Mouse (Mus musculus) stomach, postnatal 0 days (tissue): ENCODE results near the gene Col27a1. TPM values are rescaled to one million over a fixed set of nuclear protein-coding genes. Genes with fewer than 3 reads are reported as not detected.

Experiments
- ATAC-seq: fragments of 200-750 bp; cut with Nextera tagmentation; 2 replicates; pipeline ENCODE4 v1.8.0; 2017; ENCODE audit not compliant: low FRiP score, low TSS enrichment
- DNase-seq: peaks from one replicate; pipeline ENCODE4 v3.0.0-alpha.2; 2016; ENCODE audit warnings: low spot score
- H3K27ac ChIP-seq: fragments of 300-500 bp; sonication (generic); replicated peaks from 2 replicates; pipeline ENCODE4 v1.5.1; 2014; ENCODE audit warnings: mild to moderate bottlenecking, control low read depth
- H3K27me3 ChIP-seq: fragments of 300-500 bp; sonication (generic); 2 replicates; pipeline ENCODE4 v1.6.1; 2014; ENCODE audit warnings: low read length; ENCODE audit not compliant: control insufficient read depth, insufficient read depth
- H3K36me3 ChIP-seq: fragments of 300-500 bp; sonication (generic); 2 replicates; pipeline ENCODE4 v1.6.1; 2014; ENCODE audit warnings: low read length, mixed read lengths; ENCODE audit not compliant: control insufficient read depth, insufficient read depth
- H3K4me1 ChIP-seq: fragments of 300-500 bp; sonication (generic); replicated peaks from 2 replicates; pipeline ENCODE4 v1.6.1; 2014; ENCODE audit warnings: antibody characterized with exemption; ENCODE audit not compliant: control insufficient read depth, insufficient read depth
- H3K4me2 ChIP-seq: fragments of 300-500 bp; sonication (generic); replicated peaks from 2 replicates; pipeline ENCODE4 v1.6.1; 2014; ENCODE audit warnings: low read depth, mild to moderate bottlenecking, control low read depth, moderate library complexity
- H3K4me3 ChIP-seq: fragments of 300-500 bp; sonication (generic); 2 replicates; pipeline ENCODE4 v1.5.1; 2014; ENCODE audit warnings: low read depth, low read length, control low read depth
- H3K9ac ChIP-seq: fragments of 300-500 bp; sonication (generic); 2 replicates; pipeline ENCODE4 v1.6.1; 2014; ENCODE audit warnings: mild to moderate bottlenecking, low read length, control low read depth, mixed read lengths
- H3K9me3 ChIP-seq: fragments of 300-500 bp; sonication (generic); 2 replicates; pipeline ENCODE4 v1.6.1; 2016; ENCODE audit warnings: low read length; ENCODE audit not compliant: control insufficient read depth
- CTCF ChIP-seq: IDR thresholded peaks from 2 replicates; pipeline ENCODE4 v1.5.1; 2016; ENCODE audit warnings: antibody characterized with exemption, low read depth, mild to moderate bottlenecking, moderate library complexity
- EP300 ChIP-seq: optimal IDR thresholded peaks from 2 replicates; pipeline ENCODE3; 2016; ENCODE audit warnings: antibody characterized with exemption
- WGBS: fragments of 180-500 bp; shearing (Covaris S2); extraction: QIAGEN DNeasy Blood & Tissue Kit; methylation state at CpG from one replicate; pipeline ENCODE4 v1.1.7; 2014; 5-methylcytosine and 5-hydroxymethylcytosine counted together
- polyA plus RNA-seq: library from polyadenylated mRNA; unstranded; fragments of >200 nt; fragmentation: Nextera tagmentation; extraction: Ambion mirVana; gene quantifications from 2 replicates; pipeline ENCODE4 v1.2.1, GENCODE M21; 2015

Gene Col27a1
- polyA plus RNA-seq, 1 experiment from 2014 or later, result 5.3 TPM

DNA sequence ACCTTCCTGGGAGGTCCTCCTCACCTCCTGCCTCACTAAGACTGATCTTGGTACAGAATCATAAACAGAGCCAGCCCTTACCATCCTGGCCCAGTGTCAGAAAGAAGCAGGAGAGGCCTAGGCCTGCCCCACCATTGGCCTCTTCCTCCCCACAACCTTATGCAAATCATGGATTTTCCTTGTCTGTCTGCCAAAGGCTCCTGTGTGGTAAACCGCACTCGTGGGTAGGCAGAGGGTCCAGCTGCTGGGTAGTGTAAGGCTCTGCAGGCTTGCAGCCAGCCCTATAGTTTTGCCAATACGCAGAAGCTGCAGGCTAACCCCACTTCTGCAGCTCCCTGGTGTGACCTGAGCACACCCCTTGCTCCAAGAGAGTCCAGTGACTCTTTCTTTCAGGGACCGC lies 88.8 kb downstream of the Col27a1 start:
- no peaks in the 10 kb centered on the region for H3K4me1 ChIP-seq
- ATAC-seq (no peak), DNase-seq (no peak)
- H3K27me3 ChIP-seq, result no peaks in the 10 kb centered on the region
- no peak overlapping the region for H3K27ac ChIP-seq
- no peak overlapping the region for H3K4me3 ChIP-seq
- H3K9me3 ChIP-seq, result no peaks in the 10 kb centered on the region
- H3K4me2 ChIP-seq, result no peak overlapping the region
- H3K9ac ChIP-seq, result no peak overlapping the region
- peaks cover 4% of the 10 kb centered on the region for H3K36me3 ChIP-seq
- 53% methylated on average over 4 of the region's 4 CpGs for WGBS
- no peak for TF ChIP-seq CTCF
- no peak for TF ChIP-seq EP300

DNA sequence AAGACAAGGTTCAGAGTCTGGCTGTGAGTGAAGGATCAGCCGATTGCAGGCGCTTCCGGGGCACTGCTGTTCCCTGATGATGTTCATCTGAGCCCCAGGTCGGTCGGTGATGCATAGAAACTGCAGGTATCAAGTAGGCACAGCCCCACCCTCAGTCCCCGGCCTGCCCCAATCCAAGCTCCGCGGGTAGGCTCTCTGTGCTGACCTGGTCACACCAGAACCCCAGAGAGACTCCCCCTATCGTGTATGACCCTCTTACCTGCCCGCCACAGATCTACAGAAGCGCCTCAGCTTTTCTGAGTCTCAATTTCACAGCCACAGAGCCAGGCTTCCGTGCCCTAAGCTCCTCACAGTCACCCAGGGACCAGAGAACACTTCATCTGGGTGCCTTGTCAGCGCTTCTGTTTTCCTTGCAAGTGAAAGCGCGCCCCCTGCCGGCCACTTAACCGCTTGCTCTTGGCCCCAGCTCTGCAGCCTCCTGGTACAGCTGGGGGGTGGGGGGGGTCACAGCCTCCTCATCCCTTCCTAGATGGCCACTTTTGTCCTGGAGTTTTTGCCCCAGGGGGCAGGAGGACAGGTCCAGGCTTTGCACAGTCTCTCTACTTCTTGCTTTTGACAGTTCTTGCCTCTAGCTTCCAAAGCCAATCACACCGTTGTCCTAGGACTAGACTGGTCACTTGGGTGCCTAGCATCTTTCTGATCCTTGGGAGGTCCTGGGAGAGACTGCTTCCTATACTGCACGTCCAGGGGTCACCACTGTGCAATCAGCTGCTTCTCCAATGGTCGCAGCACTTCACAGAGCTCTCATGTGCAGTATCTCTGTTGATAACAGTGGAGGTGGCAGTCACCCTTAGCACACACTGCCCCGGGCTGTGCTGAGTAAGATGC lies 93.6 kb downstream of the Col27a1 start:
- WGBS, result 34% methylated on average over 21 of the region's 21 CpGs
- Histone ChIP-seq H3K27me3 (no peaks in the 10 kb centered on the region), H3K9ac (no peak overlapping the region), H3K4me3 (no peak overlapping the region), H3K4me1 (no peaks in the 10 kb centered on the region), H3K27ac (no peak overlapping the region), H3K9me3 (no peaks in the 10 kb centered on the region), H3K36me3 (0 out of 2 replicates have a peak, but pooled peaks cover 2% of the 10 kb centered on the region), H3K4me2 (no peak overlapping the region)
- ATAC-seq (peak; percentile 64; the same call in 1 of the 2 replicates), DNase-seq (peak; percentile 91)
- peak; percentile 92 for TF ChIP-seq CTCF
- TF ChIP-seq EP300, result no peak

DNA sequence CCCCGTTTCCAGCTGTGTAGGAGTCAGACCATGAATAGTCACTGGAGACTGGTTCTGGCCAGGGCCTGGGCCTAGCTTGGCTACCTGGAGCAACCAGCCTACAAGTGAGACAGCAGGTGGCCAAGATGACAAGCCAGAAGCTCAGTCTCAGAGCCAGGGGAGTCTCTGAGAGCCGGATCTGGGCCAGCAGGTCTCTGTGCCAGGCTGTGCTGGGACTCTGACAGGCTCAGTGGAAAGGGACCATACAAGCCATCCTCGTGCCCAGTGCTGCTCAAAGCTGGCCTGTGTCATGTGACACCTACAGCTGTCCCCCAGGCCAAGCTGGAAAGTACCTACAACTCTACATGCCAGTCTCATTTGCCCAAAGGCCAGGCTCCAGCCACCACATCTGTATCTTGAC lies 94.5 kb downstream of the Col27a1 start:
- Histone ChIP-seq H3K4me3 (no peak overlapping the region), H3K9me3 (no peaks in the 10 kb centered on the region), H3K36me3 (0 out of 2 replicates have a peak, but pooled peaks cover 2% of the 10 kb centered on the region), H3K27ac (no peak overlapping the region), H3K27me3 (no peaks in the 10 kb centered on the region), H3K4me1 (no peaks in the 10 kb centered on the region), H3K4me2 (no peak overlapping the region), H3K9ac (no peak overlapping the region)
- no peak for TF ChIP-seq EP300
- no peak for TF ChIP-seq CTCF
- ATAC-seq, result no peak
- DNase-seq, result no peak
- WGBS, result 88% methylated on average over 3 of the region's 3 CpGs

DNA sequence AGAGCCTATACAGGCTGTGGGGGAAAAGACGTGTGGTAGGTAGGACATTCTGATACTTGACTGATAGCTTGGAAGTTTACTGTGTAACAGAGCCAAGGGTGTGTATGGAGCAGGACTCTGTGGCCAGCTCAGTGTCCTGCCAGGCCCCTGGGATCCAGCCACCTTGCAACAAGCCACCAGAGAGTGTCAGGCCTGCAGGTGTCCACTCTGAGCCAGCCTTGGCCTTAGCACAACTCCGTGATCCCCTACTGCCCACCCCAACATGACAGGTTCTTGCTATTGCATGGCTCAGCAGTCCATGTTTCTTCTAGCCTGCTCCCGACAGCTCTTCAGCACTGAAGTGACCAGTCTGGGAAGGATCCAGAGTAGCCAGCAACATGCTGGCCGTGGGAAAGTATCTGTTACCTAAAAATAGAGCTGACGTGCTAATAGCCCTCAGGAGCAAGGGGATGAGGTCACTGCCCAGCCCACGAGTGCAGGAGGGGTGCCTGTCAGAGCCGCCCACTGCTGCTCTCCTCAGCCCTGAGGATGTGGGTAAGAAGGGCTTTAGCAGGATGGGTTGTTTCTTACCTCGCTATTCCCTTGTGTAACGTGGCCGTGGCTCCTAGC lies 96.5 kb downstream of the Col27a1 start:
- 58% methylated on average over 10 of the region's 10 CpGs for WGBS
- Histone ChIP-seq H3K36me3 (peaks cover 2% of the 10 kb centered on the region; the same call in 1 of the 2 replicates), H3K27me3 (no peaks in the 10 kb centered on the region), H3K9ac (no peak overlapping the region), H3K27ac (no peak overlapping the region), H3K9me3 (no peaks in the 10 kb centered on the region), H3K4me2 (no peak overlapping the region), H3K4me3 (no peak overlapping the region), H3K4me1 (no peaks in the 10 kb centered on the region)
- no peak for DNase-seq
- TF ChIP-seq CTCF (no peak), EP300 (no peak)
- no peak for ATAC-seq

DNA sequence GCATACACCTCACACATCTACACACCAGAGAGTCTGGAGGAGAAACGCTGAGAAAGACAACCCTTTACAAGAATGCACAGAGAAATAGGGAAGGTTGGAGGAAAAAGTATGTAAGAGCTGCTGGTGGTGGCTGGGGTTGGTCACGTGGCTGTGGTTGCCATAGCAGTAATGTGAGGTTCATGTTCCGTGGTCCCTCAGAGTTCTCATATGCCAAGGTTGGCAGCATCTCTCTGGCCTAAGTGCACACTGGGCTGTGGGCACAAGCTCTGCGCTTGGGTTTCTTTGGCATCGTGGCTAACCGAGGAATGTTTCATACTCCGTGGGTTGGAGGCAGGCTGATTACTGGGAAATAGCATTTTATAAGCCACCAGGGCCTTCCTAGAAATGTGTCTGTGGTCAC lies 97.6 kb downstream of the Col27a1 start:
- Histone ChIP-seq H3K4me1 (no peaks in the 10 kb centered on the region), H3K9ac (no peak overlapping the region), H3K9me3 (no peaks in the 10 kb centered on the region), H3K4me2 (no peak overlapping the region), H3K36me3 (peaks cover 2% of the 10 kb centered on the region; the same call in 1 of the 2 replicates), H3K27me3 (no peaks in the 10 kb centered on the region), H3K27ac (no peak overlapping the region), H3K4me3 (no peak overlapping the region)
- DNase-seq, result no peak
- ATAC-seq, result no peak
- no peak for TF ChIP-seq EP300
- TF ChIP-seq CTCF, result no peak
- 82% methylated on average over 7 of the region's 7 CpGs for WGBS

DNA sequence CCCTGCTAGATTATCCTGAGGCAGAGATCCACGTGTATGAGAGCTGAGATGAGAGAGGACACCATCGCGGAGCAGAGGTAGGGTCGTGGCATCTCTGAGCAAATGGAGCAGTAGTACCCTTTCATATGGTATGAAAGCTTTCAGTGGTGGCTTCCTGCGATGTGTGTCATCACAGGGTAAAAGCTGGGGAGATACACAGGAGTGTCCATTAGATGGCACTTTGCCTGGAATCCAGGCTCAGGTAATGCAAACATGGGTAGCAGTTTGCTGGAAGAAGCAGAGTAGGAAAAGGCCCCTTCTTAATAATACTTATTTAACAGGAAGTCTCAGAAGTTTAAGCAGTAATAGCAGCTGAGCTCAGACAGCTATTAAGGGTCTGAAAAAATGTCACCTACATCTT lies 100.3 kb downstream of the Col27a1 start:
- no peak overlapping the region for H3K4me2 ChIP-seq
- H3K4me1 ChIP-seq, result no peaks in the 10 kb centered on the region
- no peak overlapping the region for H3K9ac ChIP-seq
- H3K27me3 ChIP-seq, result no peaks in the 10 kb centered on the region
- WGBS, result 73% methylated on average over 5 of the region's 5 CpGs
- no peak overlapping the region for H3K27ac ChIP-seq
- DNase-seq, result no peak
- H3K36me3 ChIP-seq, result peaks cover 2% of the 10 kb centered on the region; the same call in 1 of the 2 replicates
- H3K4me3 ChIP-seq, result no peak overlapping the region
- no peak for TF ChIP-seq CTCF
- no peak for TF ChIP-seq EP300
- H3K9me3 ChIP-seq, result no peaks in the 10 kb centered on the region
- ATAC-seq, result no peak
